Mouse (Mus musculus) natural killer cell, adult 2 months (primary cell): ENCODE data around the gene Tom1l2.

Experiments used
- DNase-seq, 2 experiments: peaks; one replicate each; pipeline ENCODE4 v3.0.0; 2022; ENCODE audit warnings: low spot score in 2 of 2

The Tom1l2 gene

GRCm38 (mm10) chr11:60352559-60353411 lies at the start of gene Tom1l2, which contains the start of gene Drc3:
Tom1l2 (minus strand) TSS chr11:60352905.
Drc3 (plus strand) TSS chr11:60353329.
- DNase-seq = peak; percentile 99

- no peak for DNase-seq
Measured at GRCm38 (mm10) chr11:60397172-60397571, 44.5 kb upstream of the Tom1l2 start.

GRCm38 (mm10) chr11:60396546-60396945 lies 43.8 kb upstream of the Tom1l2 start:
- no peak for DNase-seq

GRCm38 (mm10) chr11:60391346-60391745 lies 38.6 kb upstream of the Tom1l2 start:
- no peak for DNase-seq

GRCm38 (mm10) chr11:60387944-60388343 lies 35.2 kb upstream of the Tom1l2 start:
- no peak for DNase-seq

- no peak for DNase-seq
Measured at GRCm38 (mm10) chr11:60385946-60386345, 33.2 kb upstream of the Tom1l2 start.

GRCm38 (mm10) chr11:60384762-60385421 lies 32.2 kb upstream of the Tom1l2 start:
- DNase-seq = no peak

- no peak for DNase-seq
Measured at GRCm38 (mm10) chr11:60383518-60383917, 30.8 kb upstream of the Tom1l2 start.

- DNase-seq = no peak
Measured at GRCm38 (mm10) chr11:60374481-60374880, 21.8 kb upstream of the Tom1l2 start.

GRCm38 (mm10) chr11:60370431-60370830 lies 17.7 kb upstream of the Tom1l2 start:
- no peak for DNase-seq

- DNase-seq = no peak
Measured at GRCm38 (mm10) chr11:60369448-60369847, 16.7 kb upstream of the Tom1l2 start.

GRCm38 (mm10) chr11:60368909-60369308 lies 16.2 kb upstream of the Tom1l2 start:
- no peak for DNase-seq

GRCm38 (mm10) chr11:60367256-60367655 lies 14.6 kb upstream of the Tom1l2 start:
- no peak for DNase-seq

- no peak for DNase-seq
Measured at GRCm38 (mm10) chr11:60366239-60367019, 13.7 kb upstream of the Tom1l2 start.

GRCm38 (mm10) chr11:60360631-60361201 lies 8.0 kb upstream of the Tom1l2 start:
- DNase-seq = no peak

GRCm38 (mm10) chr11:60359936-60360335 lies 7.2 kb upstream of the Tom1l2 start:
- DNase-seq = no peak

- no peak for DNase-seq
Measured at GRCm38 (mm10) chr11:60359138-60359537, 6.4 kb upstream of the Tom1l2 start.

- DNase-seq = no peak
Measured at GRCm38 (mm10) chr11:60358548-60358947, 5.8 kb upstream of the Tom1l2 start.

GRCm38 (mm10) chr11:60357116-60357515 lies 4.4 kb upstream of the Tom1l2 start:
- no peak for DNase-seq

GRCm38 (mm10) chr11:60355952-60356351 lies 3.2 kb upstream of the Tom1l2 start:
- no peak for DNase-seq

- no peak for DNase-seq
Measured at GRCm38 (mm10) chr11:60351925-60352371, 757 bp downstream of the Tom1l2 start.

GRCm38 (mm10) chr11:60351388-60351787 lies 1.3 kb downstream of the Tom1l2 start:
- no peak for DNase-seq
